In the genomic region with DNA sequence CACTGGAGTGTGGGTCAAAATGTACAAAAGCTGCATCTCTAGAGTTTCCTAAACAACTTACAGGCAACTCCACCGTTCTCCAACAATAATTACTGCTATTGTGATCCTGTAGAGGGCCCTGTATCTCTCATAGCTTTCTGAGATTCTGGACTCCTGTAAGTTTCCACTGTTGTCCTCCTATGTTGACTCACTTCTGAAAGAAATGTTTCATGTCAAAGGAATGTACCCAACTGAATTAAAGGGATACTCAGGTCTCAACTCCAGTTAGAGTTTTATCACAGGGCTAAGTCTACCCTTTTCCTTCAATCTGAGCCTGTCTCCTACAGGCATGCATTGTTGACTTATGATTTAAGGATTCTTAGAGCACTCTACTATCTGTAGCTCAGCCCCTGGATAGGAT, we compare ENCODE assay signal across 19 mouse cellular contexts.
"Had no signal": no experiment of that assay in that cellular context is flagged by ENCODE, and none has a peak within 500 bp of the region (broad histone marks: within the 10 kb centered on the region; RNA-seq: fewer than 3 reads in every experiment).

No protein-coding gene starts in this region.

- H3K4me1 ChIP-seq: midbrain, embryonic 10.5 days; midbrain, embryonic 12.5 days; neural tube, embryonic 13.5 days; neural tube, embryonic 15.5 days had no signal

- H3K36me3 ChIP-seq: midbrain, embryonic 10.5 days; midbrain, embryonic 12.5 days; neural tube, embryonic 13.5 days; neural tube, embryonic 15.5 days had no signal

- DNase-seq: lung, adult 18-20 months; lung, embryonic 14.5 days; lung, postnatal 14 days; lung, postnatal 4 days; midbrain, embryonic 14.5 days; retina, postnatal 1 day; right cerebral cortex, adult 18-20 months; right cerebral cortex, postnatal 25 days; right cerebral cortex, postnatal 4 days; spleen, adult 18-20 months; thymus, adult 18-20 months; thymus, postnatal 14 days; thymus, postnatal 36 days had no signal

- H3K27me3 ChIP-seq: midbrain, embryonic 12.5 days; neural tube, embryonic 13.5 days; neural tube, embryonic 15.5 days had no signal

- H3K9me3 ChIP-seq: midbrain, embryonic 10.5 days; midbrain, embryonic 12.5 days; neural tube, embryonic 13.5 days; neural tube, embryonic 15.5 days had no signal

- ATAC-seq: midbrain, embryonic 16.5 days had no signal

- H3K27ac ChIP-seq: midbrain, embryonic 10.5 days; midbrain, embryonic 12.5 days; neural tube, embryonic 13.5 days; neural tube, embryonic 15.5 days had no signal

- H3K9ac ChIP-seq: lung, embryonic 14.5 days; midbrain, embryonic 12.5 days; neural tube, embryonic 13.5 days; neural tube, embryonic 15.5 days had no signal

- H3K4me2 ChIP-seq: lung, embryonic 14.5 days; midbrain, embryonic 12.5 days; neural tube, embryonic 13.5 days; neural tube, embryonic 15.5 days had no signal

- H3K4me3 ChIP-seq: midbrain, embryonic 10.5 days; midbrain, embryonic 12.5 days; myocyte; neural tube, embryonic 13.5 days; neural tube, embryonic 15.5 days had no signal
